In the genomic region with DNA sequence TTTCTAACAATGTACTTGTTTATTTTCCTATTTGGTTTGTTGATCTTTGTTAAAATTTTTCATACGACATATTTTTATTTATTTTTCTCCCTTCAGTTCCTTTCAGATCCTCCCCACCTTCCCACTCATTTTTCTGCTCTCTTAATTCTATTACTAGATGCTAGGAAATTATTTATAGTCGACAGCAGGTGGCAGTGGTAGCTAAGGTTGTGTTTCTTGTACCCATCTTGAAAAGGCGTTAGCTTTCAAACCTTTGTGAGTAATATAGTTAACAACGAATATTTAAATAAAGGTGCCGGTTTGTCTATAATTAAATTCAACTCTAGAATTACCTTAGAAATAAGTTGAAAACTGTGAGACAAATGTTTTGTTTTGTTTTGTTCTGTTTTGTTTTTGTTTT, we compare ENCODE assay signal across 11 mouse cellular contexts. TPM values are rescaled to one million over a fixed set of nuclear protein-coding genes. Genes with fewer than 3 reads are reported as not detected.
DNase-seq lines count a peak whose midpoint lies in the region; ATAC-seq lines count a peak whose summit lies in the region.
"Had no signal": no experiment of that assay in that cellular context is flagged by ENCODE, and none has a peak within 500 bp of the region (broad histone marks: within the 10 kb centered on the region; RNA-seq: fewer than 3 reads in every experiment).

No protein-coding gene starts in this region.

- no peak overlapping the region for H3K27ac ChIP-seq in hindbrain, embryonic 14.5 days
- no peak overlapping the region for H3K27ac ChIP-seq in hindbrain, embryonic 13.5 days
- H3K27ac ChIP-seq: heart, embryonic 13.5 days; limb, embryonic 13.5 days had no signal

- no peaks in the 10 kb centered on the region for H3K4me1 ChIP-seq in hindbrain, embryonic 14.5 days (replicated peaks; ENCODE audit: control insufficient read depth, insufficient read depth, low read length)
- no peaks in the 10 kb centered on the region for H3K4me1 ChIP-seq in hindbrain, embryonic 13.5 days (replicated peaks)
- H3K4me1 ChIP-seq: heart, embryonic 13.5 days; limb, embryonic 13.5 days had no signal

- DNase-seq in hindbrain, embryonic 14.5 days (ENCODE audit: low spot score) = peak; percentile 80
- DNase-seq in 3T3-L1 (ENCODE audit: low read depth, low spot score) (peak; percentile 86), MEL-GATA-1-ER (ENCODE audit: extremely low read depth, low read depth) (peak; percentile 25)
- DNase-seq in thymus, postnatal 14 days = no peak
- DNase-seq in heart, postnatal 36 days = no peak
- no peak for DNase-seq in thymus, postnatal 10 days (ENCODE audit: low spot score in 2 of 2)

- H3K36me3 ChIP-seq in hindbrain, embryonic 14.5 days (replicated peaks; ENCODE audit: control insufficient read depth, insufficient read depth) = no peaks in the 10 kb centered on the region
- no peaks in the 10 kb centered on the region for H3K36me3 ChIP-seq in hindbrain, embryonic 13.5 days
- H3K36me3 ChIP-seq: heart, embryonic 13.5 days; limb, embryonic 13.5 days had no signal

- no peak overlapping the region for H3K4me3 ChIP-seq in hindbrain, embryonic 14.5 days (replicated peaks; ENCODE audit: low read length)
- H3K4me3 ChIP-seq in hindbrain, embryonic 13.5 days = no peak overlapping the region
- H3K4me3 ChIP-seq: heart, embryonic 13.5 days; limb, embryonic 13.5 days had no signal

- H3K4me2 ChIP-seq in hindbrain, embryonic 14.5 days (replicated peaks) = no peak overlapping the region
- H3K4me2 ChIP-seq in hindbrain, embryonic 13.5 days = no peak overlapping the region
- H3K4me2 ChIP-seq: heart, embryonic 13.5 days; limb, embryonic 13.5 days had no signal

- H3K9me3 ChIP-seq in hindbrain, embryonic 14.5 days (ENCODE audit: control insufficient read depth, low read length) = no peaks in the 10 kb centered on the region
- no peaks in the 10 kb centered on the region for H3K9me3 ChIP-seq in hindbrain, embryonic 13.5 days
- H3K9me3 ChIP-seq: heart, embryonic 13.5 days; limb, embryonic 13.5 days had no signal

- WGBS in hindbrain, embryonic 14.5 days = 46% methylated on average over 5 of the region's 5 CpGs
- WGBS in hindbrain, embryonic 13.5 days = 52% methylated on average over 5 of the region's 5 CpGs

- no peaks in the 10 kb centered on the region for H3K27me3 ChIP-seq in hindbrain, embryonic 14.5 days (ENCODE audit: control insufficient read depth, insufficient read depth, low read length)
- H3K27me3 ChIP-seq in hindbrain, embryonic 13.5 days = no peaks in the 10 kb centered on the region
- H3K27me3 ChIP-seq: heart, embryonic 13.5 days; limb, embryonic 13.5 days had no signal

- no peak overlapping the region for H3K9ac ChIP-seq in hindbrain, embryonic 14.5 days
- H3K9ac ChIP-seq in hindbrain, embryonic 13.5 days = no peak overlapping the region
- H3K9ac ChIP-seq: heart, embryonic 13.5 days; limb, embryonic 13.5 days had no signal

- no peak for ATAC-seq in hindbrain, embryonic 14.5 days (ENCODE audit: low FRiP score)
- ATAC-seq in hindbrain, embryonic 13.5 days (ENCODE audit: low FRiP score) = no peak
- ATAC-seq in granulocyte monocyte progenitor cell, adult 5-6 weeks (replicated peaks; ENCODE audit: poor library complexity, severe bottlenecking) = peak; percentile 42; the same call in 1 of the 2 replicates

- intact Hi-C loops in heart, postnatal 36 days (cut with DNase I) = no loop called here

RNA-seq across cellular contexts. Expression of gene Nudt12, which starts 26.6 kb away (rescaled TPM):
- 6.0 TPM in 2 replicates for polyA plus RNA-seq in hindbrain, embryonic 14.5 days (2014; fragmentation: Nextera tagmentation; extraction: Ambion mirVana)
- 3.9 and 6.1 TPM in 2 replicates for polyA plus RNA-seq in hindbrain, embryonic 13.5 days (2015; fragmentation: Nextera tagmentation; extraction: Ambion mirVana)
- 3.3 and 6.5 TPM in 2 replicates for total RNA-seq in granulocyte monocyte progenitor cell, adult 5-6 weeks (2014; fragmentation: Nextera tagmentation)
- 4.1 and 7.1 TPM in 2 replicates for total RNA-seq in granulocyte monocyte progenitor cell, adult 5-6 weeks (2017)
- total RNA-seq in heart, postnatal 36 days (2021) = 10 to 100 TPM; 13.7 to 16.8 TPM

RNA-seq across cellular contexts. Expression of gene Pdzph1, which starts 48.6 kb away (rescaled TPM):
- 1.4 and 2.8 TPM in 2 replicates for polyA plus RNA-seq in hindbrain, embryonic 14.5 days (2014; fragmentation: Nextera tagmentation; extraction: Ambion mirVana)
- polyA plus RNA-seq in hindbrain, embryonic 13.5 days (2015; fragmentation: Nextera tagmentation; extraction: Ambion mirVana) = 3.8 and 4.8 TPM in 2 replicates
- total RNA-seq in granulocyte monocyte progenitor cell, adult 5-6 weeks (2014; fragmentation: Nextera tagmentation) = not detected in 2 replicates
- 0.34 TPM in 1 of 2 replicates, not detected in the other for total RNA-seq in granulocyte monocyte progenitor cell, adult 5-6 weeks (2017)
- total RNA-seq in heart, postnatal 36 days (2021) = not detected
- polyA plus RNA-seq: heart, embryonic 13.5 days; stomach, embryonic 16.5 days had no signal

Comparison
In these comparisons a context has a peak if more than half of its experiments do, and no peak if none do; other contexts are left out.
1. DNase-seq: peak in hindbrain, embryonic 14.5 days (single experiment), 3T3-L1 (single experiment) and MEL-GATA-1-ER (single experiment); none in thymus, postnatal 14 days (single experiment), heart, postnatal 36 days (0 of 2) and thymus, postnatal 10 days (0 of 2).